Mouse (Mus musculus): ENCODE results near the gene Gm11239. TPM values are rescaled to one million over a fixed set of nuclear protein-coding genes. Genes with fewer than 3 reads are reported as not detected.

Gm11239 gene
- polyA plus RNA-seq (2012; rRNA removed) = not detected in 2 replicates

GRCm38 (mm10) chr4:73668054-73668453 is at the start of gene Gm11239:
Gene Gm11239, plus strand, starts transcription at chr4:73668354.

GRCm38 (mm10) chr4:73622684-73623083 is 45.5 kb upstream of the Gm11239 start, which contains the start of gene Gm11237:
Gene Gm11237, plus strand, starts transcription at chr4:73622984.

GRCm38 (mm10) chr4:73637821-73638220 is 30.3 kb upstream of the Gm11239 start, which contains the start of gene Gm11236:
Gene Gm11236, plus strand, starts transcription at chr4:73638121.

GRCm38 (mm10) chr4:73683216-73683615 is 15.1 kb downstream of the Gm11239 start, which contains the start of gene Gm428:
Gene Gm428, plus strand, starts transcription at chr4:73683516.

Other genes with a start within 250 kb of the Gm11239 start
- gene Gm11238, start 60.5 kb upstream of the Gm11239 start, polyA plus RNA-seq (2012; rRNA removed) = not detected in 2 replicates
- gene Gm11237, start 45.4 kb upstream of the Gm11239 start, polyA plus RNA-seq (2012; rRNA removed) = not detected in 2 replicates
- not detected in 2 replicates for gene Gm11236, start 30.2 kb upstream of the Gm11239 start, polyA plus RNA-seq (2012; rRNA removed)
- not detected in 2 replicates for gene Gm428, start 15.2 kb downstream of the Gm11239 start, polyA plus RNA-seq (2012; rRNA removed)
- 0.22 and 0.67 TPM in 2 replicates for gene Rasef, start 122.6 kb downstream of the Gm11239 start, polyA plus RNA-seq (2012; rRNA removed)
- not detected in 2 replicates for gene Gm11758, start 207.9 kb downstream of the Gm11239 start, polyA plus RNA-seq (2012; rRNA removed)
- not detected in 2 replicates for gene Gm11757, start 222.8 kb downstream of the Gm11239 start, polyA plus RNA-seq (2012; rRNA removed)
- not detected in 2 replicates for gene Gm13871, start 237.6 kb downstream of the Gm11239 start, polyA plus RNA-seq (2012; rRNA removed)